Mouse (Mus musculus) cerebellum, adult 11-12 months (tissue): ENCODE results near the gene Coq10b.
A peak's percentile ranks its signal among the peaks of the same experiment; 100 is the strongest.
"Not testable (repeated sequence)": the region's sequence is repeated elsewhere in the genome, so short reads cannot be mapped to it uniquely, and the experiment has no call there.

Source experiments
- DNase-seq: peaks from one replicate; pipeline ENCODE4 v3.0.0; 2022

The Coq10b gene

GRCm38 (mm10) chr1:55058383-55058782, 5.8 kb downstream of the Coq10b start:
- not testable (repeated sequence) for DNase-seq

DNA sequence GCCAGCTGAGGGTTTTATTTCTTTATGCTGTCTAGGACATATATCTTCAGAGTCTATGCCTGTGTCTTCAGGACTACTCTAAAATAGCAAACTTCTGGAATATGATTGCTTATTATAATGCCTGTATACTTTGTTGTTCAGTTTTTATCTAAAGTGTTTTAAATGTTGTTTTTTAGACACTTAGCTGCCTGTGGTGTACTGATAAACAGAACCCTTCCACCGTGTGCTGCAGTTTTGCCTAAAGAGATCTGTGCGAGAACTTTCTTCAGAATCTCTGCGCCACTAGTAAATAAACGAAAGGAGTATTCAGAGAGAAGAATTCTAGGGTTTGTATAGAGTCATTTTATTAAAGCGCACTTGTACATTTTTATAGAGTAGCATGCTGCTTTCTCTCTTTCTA, 8.5 kb downstream of the Coq10b start:
- DNase-seq = no peak

GRCm38 (mm10) chr1:55061772-55062171, 9.2 kb downstream of the Coq10b start:
- no peak for DNase-seq

DNA sequence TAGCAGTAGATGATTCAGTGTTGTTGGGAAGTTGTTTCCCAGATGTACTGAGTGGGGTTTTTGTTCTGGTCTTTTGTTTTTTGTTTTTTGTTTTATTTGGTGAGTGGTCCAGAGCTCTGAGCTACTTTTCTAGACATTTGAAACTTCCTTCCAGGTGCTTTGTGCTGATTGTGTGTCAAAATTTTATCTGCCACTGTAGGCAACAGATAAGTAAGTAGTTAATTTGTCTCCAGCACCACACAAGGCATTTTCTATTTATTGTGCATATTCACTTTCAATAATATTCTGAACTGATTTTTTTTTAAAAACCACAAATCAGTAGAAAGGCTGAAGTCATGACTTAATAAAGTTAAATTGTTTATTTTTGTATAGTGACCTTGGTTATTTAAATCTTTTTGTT, 19.8 kb downstream of the Coq10b start:
- DNase-seq = not testable (repeated sequence)

DNA sequence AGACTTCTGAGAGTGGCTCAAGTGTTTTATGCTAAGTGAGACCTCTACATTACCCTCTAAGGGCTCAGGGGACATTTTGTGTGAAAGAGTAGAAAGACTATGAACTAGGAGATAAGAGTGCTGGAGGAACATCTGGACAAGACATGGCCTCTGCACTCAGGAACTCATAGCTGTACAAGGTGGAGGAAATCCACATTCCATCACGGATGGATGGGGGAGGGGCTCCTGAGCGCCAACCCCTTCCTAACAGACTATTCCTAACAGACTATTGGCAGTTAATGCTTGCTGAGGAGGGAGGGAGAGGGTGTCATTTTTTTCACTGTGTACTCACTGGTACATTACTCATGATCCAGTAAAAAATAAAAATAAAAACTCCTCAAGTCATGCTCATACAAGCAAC, 22.2 kb downstream of the Coq10b start:
- no peak for DNase-seq

DNA sequence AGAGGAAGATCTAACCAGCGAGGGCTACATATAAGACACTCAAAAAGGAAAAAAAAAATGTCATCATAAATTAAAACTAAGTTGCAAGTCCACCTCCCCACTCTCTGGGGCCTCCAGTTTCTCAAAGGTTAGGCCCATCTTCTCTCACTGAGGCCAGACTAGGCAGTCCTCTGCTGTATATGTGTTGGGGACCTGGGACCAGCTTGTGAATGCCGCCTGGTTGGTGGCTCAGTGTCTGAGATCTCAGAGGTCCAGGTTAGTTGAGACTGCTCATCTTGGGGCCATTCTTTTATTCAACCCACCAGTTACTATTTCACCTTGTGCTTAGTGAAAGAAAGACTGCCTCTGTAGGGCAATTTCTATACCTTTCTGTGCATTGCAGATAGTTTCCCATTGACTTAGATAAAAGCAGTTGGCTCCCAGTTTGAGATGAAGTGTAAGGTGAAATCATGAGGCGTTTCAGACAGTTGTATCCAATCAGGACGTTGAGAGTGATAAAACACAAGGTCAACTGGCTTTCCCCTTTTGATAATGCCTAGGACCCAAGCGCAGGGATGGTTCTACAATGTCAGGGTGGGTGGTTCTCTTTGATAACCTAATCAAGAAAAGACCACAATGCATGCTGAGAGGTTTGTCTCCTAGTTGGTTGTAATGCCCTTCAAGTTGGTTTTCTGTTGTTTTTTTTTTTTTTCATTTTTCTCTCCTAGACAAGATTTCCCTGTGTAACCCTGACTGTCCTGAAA, 23.3 kb downstream of the Coq10b start:
- DNase-seq = no peak

- no peak for DNase-seq
These were observed 23.8 kb downstream of the Coq10b start for GRCm38 (mm10) chr1:55076395-55076743.

DNA sequence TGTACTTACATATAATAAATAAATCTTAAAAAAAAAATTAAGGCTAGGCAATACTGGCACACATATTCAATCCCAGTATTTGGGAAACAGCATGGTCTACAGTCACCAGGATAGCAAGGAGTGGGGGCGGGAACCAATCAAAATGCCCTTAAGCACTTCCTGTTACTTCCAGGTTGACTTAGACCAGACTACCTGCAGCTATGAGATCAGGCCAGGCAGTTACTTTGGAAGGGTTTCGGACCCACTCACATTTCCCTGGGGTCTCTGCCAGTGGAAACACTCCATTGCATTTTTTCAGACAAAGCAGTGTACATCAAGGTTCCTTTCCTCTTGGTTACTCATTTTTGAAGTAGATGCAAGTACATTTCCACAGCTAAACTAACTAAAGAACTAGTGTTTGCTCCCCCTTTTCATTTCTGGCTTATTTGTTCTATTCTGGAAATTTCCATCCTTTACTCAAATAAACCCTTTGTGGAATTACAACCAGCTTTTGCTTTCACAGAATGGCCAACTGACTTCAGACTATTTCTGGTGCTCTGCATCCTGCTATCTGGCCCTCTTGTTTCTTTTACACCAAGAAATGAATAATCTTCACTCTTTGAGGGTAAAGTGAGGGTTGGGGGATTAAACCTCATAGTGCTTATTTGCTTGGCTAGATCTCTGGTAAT, 24.4 kb downstream of the Coq10b start:
- DNase-seq = no peak

DNA sequence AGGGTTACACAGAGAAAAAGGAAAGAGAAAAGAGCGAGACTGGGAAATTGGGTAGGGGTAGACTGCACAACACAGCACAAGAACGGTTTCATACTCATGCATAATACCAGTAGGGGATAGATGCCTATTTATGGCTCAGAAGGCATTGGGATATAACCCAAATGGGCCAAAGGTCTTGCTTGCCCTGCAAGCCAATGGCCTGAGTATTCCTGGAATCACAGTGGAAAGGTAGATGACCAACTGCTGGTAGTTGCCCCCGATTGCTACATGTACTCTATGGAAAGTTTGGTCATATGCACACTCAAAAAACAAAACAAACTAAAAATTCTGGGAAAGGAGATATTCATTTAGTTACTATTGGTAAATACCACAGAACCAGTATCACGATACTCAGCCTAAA, 27.1 kb downstream of the Coq10b start:
- DNase-seq = no peak

DNA sequence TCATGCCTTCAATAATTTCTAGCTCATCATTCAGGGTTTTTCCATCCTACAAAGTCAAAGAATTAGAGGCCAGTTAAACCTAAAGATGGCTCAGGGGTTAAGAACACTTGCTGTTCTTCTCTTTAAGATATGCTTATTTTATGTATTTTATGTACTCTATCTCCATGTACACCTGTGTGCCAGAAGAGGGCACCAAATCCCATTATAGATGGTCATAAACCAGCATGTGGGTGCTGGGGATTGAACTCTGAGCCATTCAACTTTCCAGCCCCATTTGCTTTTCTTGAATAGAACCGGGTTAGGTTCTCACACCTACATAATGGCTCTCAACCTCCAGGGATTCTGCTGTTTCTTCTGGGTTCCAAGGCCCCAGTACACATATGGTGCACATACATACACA, 29.5 kb downstream of the Coq10b start:
- no peak for DNase-seq

GRCm38 (mm10) chr1:55085781-55086366, 33.3 kb downstream of the Coq10b start:
- DNase-seq = no peak

GRCm38 (mm10) chr1:55086868-55087400, 34.4 kb downstream of the Coq10b start:
- peak; percentile 38 for DNase-seq

- DNase-seq = peak; percentile 80
These were observed 34.9 kb downstream of the Coq10b start for GRCm38 (mm10) chr1:55087401-55087904.

GRCm38 (mm10) chr1:55087932-55088610, 35.5 kb downstream of the Coq10b start, which contains the start of the genes Hspe1 and Hspd1:
TSS of gene Hspe1 (plus strand) at chr1:55088132.
TSS of gene Hspd1 (minus strand) at chr1:55088243.
- DNase-seq = peak; percentile 99

GRCm38 (mm10) chr1:55088611-55089497, 36.3 kb downstream of the Coq10b start:
- no peak for DNase-seq

DNA sequence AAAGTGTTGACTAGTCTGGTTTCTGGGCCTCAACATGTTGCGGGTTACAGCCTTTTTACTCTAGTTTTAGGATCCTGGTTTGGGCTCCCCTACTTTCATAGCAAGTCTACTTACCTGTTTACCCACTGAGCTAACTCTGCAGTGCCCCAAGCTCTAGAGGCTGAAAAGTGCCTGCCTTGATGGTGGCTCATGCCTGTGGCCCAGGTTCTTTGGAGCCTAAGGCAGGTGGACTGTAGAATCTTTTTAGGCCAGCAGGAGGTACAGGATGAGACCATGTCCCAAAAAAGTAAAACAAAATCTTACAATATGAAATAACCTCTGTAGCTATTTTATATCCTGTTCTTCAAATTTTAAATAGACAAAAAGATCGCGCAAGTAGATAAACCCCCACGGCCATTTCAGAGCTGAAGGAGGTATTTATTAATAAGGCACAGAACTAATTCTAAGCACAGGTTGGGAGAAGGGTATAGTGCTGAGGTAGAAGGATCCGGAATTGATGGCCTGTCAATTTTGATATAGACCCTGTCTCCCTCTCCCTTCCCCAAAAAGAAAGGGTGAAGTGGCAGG, 37.0 kb downstream of the Coq10b start:
- DNase-seq = no peak

DNA sequence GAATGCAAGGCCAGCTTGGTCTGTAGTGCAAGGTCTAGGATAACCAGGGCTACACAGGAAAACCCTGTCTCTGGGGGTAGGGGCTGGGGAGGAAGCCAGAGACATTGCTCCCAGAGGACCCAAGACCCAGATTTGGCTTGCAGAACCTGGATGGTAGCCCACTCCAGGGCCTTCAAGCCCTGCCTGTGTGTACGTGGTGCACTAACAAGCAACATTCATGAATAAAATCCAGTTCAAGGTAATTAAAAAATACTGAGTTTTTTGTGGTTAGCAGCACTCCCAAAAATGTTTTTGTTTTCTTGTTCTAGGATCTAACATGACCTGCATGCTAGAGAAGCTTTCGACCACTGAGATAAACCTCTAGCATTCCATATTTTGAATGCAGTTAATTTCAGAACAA, 39.5 kb downstream of the Coq10b start:
- DNase-seq = no peak

GRCm38 (mm10) chr1:55092469-55092868, 39.9 kb downstream of the Coq10b start:
- no peak for DNase-seq

GRCm38 (mm10) chr1:55106919-55107585, 54.5 kb downstream of the Coq10b start:
- no peak for DNase-seq

GRCm38 (mm10) chr1:55107644-55108043, 55.1 kb downstream of the Coq10b start:
- no peak for DNase-seq

DNA sequence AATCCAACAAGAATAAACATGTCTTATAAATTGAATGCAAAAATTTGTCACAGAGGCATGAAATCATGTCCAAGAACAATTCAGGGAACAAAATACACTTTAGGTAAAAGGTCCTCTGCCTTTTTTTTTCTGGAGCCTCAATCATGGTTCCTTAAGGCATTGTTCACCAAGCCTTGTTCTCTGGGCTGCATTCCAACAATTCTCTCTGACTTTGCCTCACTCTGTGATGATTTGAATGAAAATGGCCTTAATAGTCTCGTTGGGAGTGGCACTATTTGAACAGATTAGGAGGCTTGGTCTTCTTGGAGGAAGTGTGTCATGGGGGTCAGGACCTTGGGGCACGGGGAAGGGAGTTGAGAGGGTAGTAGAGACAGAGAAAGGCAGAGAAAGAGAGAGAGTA, 55.9 kb downstream of the Coq10b start:
- no peak for DNase-seq
